Mouse (Mus musculus) thymus, adult 2 months (tissue): ENCODE results near the gene Grk3.

ENCODE experiments used
- CTCF ChIP-seq: fragments of 200-500 bp; IDR thresholded peaks from 2 replicates; pipeline ENCODE4 v1.5.1; 2012; ENCODE audit warnings: mild to moderate bottlenecking, control low read depth, low read length, moderate library complexity, borderline replicate concordance; ENCODE audit not compliant: control insufficient read depth, poor library complexity, insufficient read depth; ENCODE audit errors: extremely low read depth
- POLR2A ChIP-seq: fragments of 200-500 bp; IDR thresholded peaks from 2 replicates; pipeline ENCODE4 v1.6.1; 2012; ENCODE audit warnings: mild to moderate bottlenecking, low read length, control low read depth, moderate library complexity; ENCODE audit not compliant: control insufficient read depth, poor library complexity, insufficient read depth; ENCODE audit errors: extremely low read depth

DNA sequence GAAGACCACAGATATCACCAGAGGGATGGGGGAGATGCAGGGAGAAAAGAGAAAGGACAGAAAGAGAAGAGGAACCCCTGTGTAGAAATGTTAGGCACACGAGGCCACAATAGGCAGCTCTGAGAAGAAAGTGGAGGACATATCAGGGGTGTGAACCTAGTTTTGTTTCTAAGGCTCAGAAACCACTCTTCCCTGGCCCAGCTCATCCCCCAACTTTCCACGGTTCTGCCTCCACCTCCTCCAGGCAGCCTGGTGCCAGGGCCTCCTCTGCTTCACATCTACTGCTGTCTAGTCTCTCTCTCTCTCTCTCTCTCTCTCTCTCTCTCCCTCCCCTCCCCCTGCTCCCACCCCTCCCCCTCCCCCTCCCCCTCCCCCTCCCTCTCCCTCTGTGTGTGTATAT lies 7.1 kb downstream of the Grk3 start:
- TF ChIP-seq CTCF = no peak
- no peak for TF ChIP-seq POLR2A
